Mouse (Mus musculus) limb, embryonic 13.5 days (tissue): Measurements from ENCODE around the gene Fam89b. TPM values are rescaled to one million over a fixed set of nuclear protein-coding genes. Genes with fewer than 3 reads are reported as not detected.

Experiments used
- ATAC-seq: fragments of 200-750 bp; cut with Nextera tagmentation; 2 replicates; pipeline ENCODE4 v1.8.0; 2017; ENCODE audit warnings: low read depth, moderate number of reproducible peaks, moderate TSS enrichment; ENCODE audit not compliant: low FRiP score
- H3K27ac ChIP-seq: fragments of 300-500 bp; sonication (generic); 2 replicates; pipeline ENCODE4 v1.5.1; 2015; ENCODE audit warnings: inconsistent platforms, mild to moderate bottlenecking, moderate library complexity
- H3K27me3 ChIP-seq: fragments of 300-500 bp; sonication (generic); 2 replicates; pipeline ENCODE4 v1.6.1; 2015; ENCODE audit warnings: mild to moderate bottlenecking, inconsistent platforms
- H3K36me3 ChIP-seq: fragments of 300-500 bp; sonication (generic); 2 replicates; pipeline ENCODE4 v1.6.1; 2015; ENCODE audit warnings: inconsistent platforms, mild to moderate bottlenecking, moderate library complexity
- H3K4me1 ChIP-seq: fragments of 300-500 bp; sonication (generic); 2 replicates; pipeline ENCODE4 v1.6.1; 2015; ENCODE audit warnings: inconsistent platforms
- H3K4me2 ChIP-seq: fragments of 300-500 bp; sonication (generic); replicated peaks from 2 replicates; pipeline ENCODE4 v1.6.1; 2015; ENCODE audit warnings: inconsistent platforms, mild to moderate bottlenecking, moderate library complexity
- H3K4me3 ChIP-seq: fragments of 300-500 bp; sonication (generic); 2 replicates; pipeline ENCODE4 v1.5.1; 2015; ENCODE audit warnings: moderate library complexity, mild to moderate bottlenecking, inconsistent platforms
- H3K9ac ChIP-seq: fragments of 300-500 bp; sonication (generic); 2 replicates; pipeline ENCODE4 v1.6.1; 2015; ENCODE audit warnings: mild to moderate bottlenecking, inconsistent platforms
- H3K9me3 ChIP-seq: fragments of 300-500 bp; sonication (generic); 2 replicates; pipeline ENCODE4 v1.6.1; 2016; ENCODE audit warnings: inconsistent platforms
- WGBS: fragments of 180-500 bp; shearing (Covaris S2); methylation state at CpG from one replicate; pipeline ENCODE4 v1.1.7; 2015; 5-methylcytosine and 5-hydroxymethylcytosine counted together
- polyA plus RNA-seq: library from polyadenylated mRNA; unstranded; fragments of >200 nt; fragmentation: Nextera tagmentation; extraction: Ambion mirVana; gene quantifications from 2 replicates; pipeline ENCODE4 v1.2.1, GENCODE M21; 2015

The Fam89b gene
- polyA plus RNA-seq: 128 and 141 TPM in 2 replicates

GRCm38 (mm10) chr19:5729444-5729815, at the start of gene Fam89b:
Fam89b (minus strand) TSS chr19:5729653.
- peak within 1 kb of the TSS; percentile 99 for H3K4me2 ChIP-seq
- H3K9ac ChIP-seq: peak within 1 kb of the TSS; percentile 99
- WGBS: under 1% methylated on average over 37 of the region's 37 CpGs
- peaks cover 10% of the 10 kb centered on the region; the same call in 1 of the 2 replicates for H3K36me3 ChIP-seq
- ATAC-seq: peak; percentile 67; the same call in 1 of the 2 replicates
- H3K4me1 ChIP-seq: peaks cover 63% of the 10 kb centered on the region
- no peaks in the 10 kb centered on the region for H3K9me3 ChIP-seq
- no peaks in the 10 kb centered on the region for H3K27me3 ChIP-seq
- peak within 1 kb of the TSS; percentile 94 for H3K27ac ChIP-seq
- peak within 1 kb of the TSS; percentile 97 for H3K4me3 ChIP-seq

GRCm38 (mm10) chr19:5778312-5778711, 48.9 kb upstream of the Fam89b start:
- no peaks in the 10 kb centered on the region for H3K9me3 ChIP-seq
- 55% methylated on average over 8 of the region's 8 CpGs for WGBS
- H3K4me1 ChIP-seq: no peaks in the 10 kb centered on the region
- no peaks in the 10 kb centered on the region for H3K36me3 ChIP-seq
- no peak for ATAC-seq
- no peak overlapping the region for H3K27ac ChIP-seq
- H3K9ac ChIP-seq: peak overlapping the region; percentile 43; the same call in 1 of the 2 replicates
- no peak overlapping the region for H3K4me3 ChIP-seq
- H3K27me3 ChIP-seq: no peaks in the 10 kb centered on the region
- H3K4me2 ChIP-seq: no peak overlapping the region

GRCm38 (mm10) chr19:5777387-5778032, 48.1 kb upstream of the Fam89b start:
- Histone ChIP-seq H3K9ac (peak overlapping the region; percentile 43; the same call in 1 of the 2 replicates), H3K4me1 (no peaks in the 10 kb centered on the region), H3K27ac (no peak overlapping the region), H3K36me3 (no peaks in the 10 kb centered on the region), H3K4me3 (no peak overlapping the region), H3K9me3 (no peaks in the 10 kb centered on the region), H3K27me3 (no peaks in the 10 kb centered on the region), H3K4me2 (no peak overlapping the region)
- WGBS: 71% methylated on average over 9 of the region's 9 CpGs
- no peak for ATAC-seq

GRCm38 (mm10) chr19:5770925-5771860, 41.7 kb upstream of the Fam89b start, which contains the start of gene Scyl1:
Scyl1 (minus strand) TSS chr19:5771419.
- H3K27me3 ChIP-seq: no peaks in the 10 kb centered on the region
- peak within 1 kb of the TSS; percentile 93 for H3K4me2 ChIP-seq
- ATAC-seq: peak; percentile 94
- H3K27ac ChIP-seq: peak within 1 kb of the TSS; percentile 83; the same call in 1 of the 2 replicates
- H3K4me1 ChIP-seq: peaks cover 20% of the 10 kb centered on the region
- no peaks in the 10 kb centered on the region for H3K9me3 ChIP-seq
- under 1% methylated on average over 64 of the region's 64 CpGs for WGBS
- H3K9ac ChIP-seq: peak within 1 kb of the TSS; percentile 90
- H3K36me3 ChIP-seq: peaks cover 39% of the 10 kb centered on the region
- H3K4me3 ChIP-seq: peak within 1 kb of the TSS; percentile 81

GRCm38 (mm10) chr19:5770311-5770710, 40.9 kb upstream of the Fam89b start:
- H3K9me3 ChIP-seq: no peaks in the 10 kb centered on the region
- H3K27ac ChIP-seq: peak overlapping the region; percentile 83; the same call in 1 of the 2 replicates
- H3K4me1 ChIP-seq: peaks cover 20% of the 10 kb centered on the region
- peaks cover 48% of the 10 kb centered on the region for H3K36me3 ChIP-seq
- no peak for ATAC-seq
- 44% methylated on average over 9 of the region's 9 CpGs for WGBS
- H3K4me3 ChIP-seq: peak overlapping the region; percentile 81
- peak overlapping the region; percentile 90 for H3K9ac ChIP-seq
- peak overlapping the region; percentile 93 for H3K4me2 ChIP-seq
- H3K27me3 ChIP-seq: no peaks in the 10 kb centered on the region

GRCm38 (mm10) chr19:5767271-5767670, 37.8 kb upstream of the Fam89b start:
- WGBS: 91% methylated on average over 4 of the region's 4 CpGs
- Histone ChIP-seq H3K9ac (0 out of 2 replicates have a peak overlapping the region, but pooled peaks have one; percentile 26), H3K36me3 (peaks cover 74% of the 10 kb centered on the region), H3K27ac (no peak overlapping the region), H3K4me2 (no peak overlapping the region), H3K4me3 (no peak overlapping the region), H3K9me3 (no peaks in the 10 kb centered on the region), H3K27me3 (no peaks in the 10 kb centered on the region), H3K4me1 (peaks cover 20% of the 10 kb centered on the region)
- ATAC-seq: no peak

- WGBS: 94% methylated on average over 6 of the region's 6 CpGs
Measured at GRCm38 (mm10) chr19:5763163-5763562, 33.7 kb upstream of the Fam89b start.

GRCm38 (mm10) chr19:5758878-5759403, 29.5 kb upstream of the Fam89b start:
- H3K4me1 ChIP-seq: peaks cover 16% of the 10 kb centered on the region
- peaks cover 48% of the 10 kb centered on the region for H3K27me3 ChIP-seq
- no peak overlapping the region for H3K4me3 ChIP-seq
- H3K9ac ChIP-seq: no peak overlapping the region
- no peak overlapping the region for H3K27ac ChIP-seq
- no peak overlapping the region for H3K4me2 ChIP-seq
- peaks cover 94% of the 10 kb centered on the region for H3K36me3 ChIP-seq
- WGBS: 91% methylated on average over 14 of the region's 14 CpGs
- no peak for ATAC-seq
- no peaks in the 10 kb centered on the region for H3K9me3 ChIP-seq

More at GRCm38 (mm10) chr19:5763163-5763562, 33.7 kb upstream of the Fam89b start:
- no peak overlapping the region for H3K4me2 ChIP-seq
- no peak overlapping the region for H3K4me3 ChIP-seq
- peaks cover 5% of the 10 kb centered on the region for H3K27me3 ChIP-seq
- no peak overlapping the region for H3K27ac ChIP-seq
- H3K9me3 ChIP-seq: no peaks in the 10 kb centered on the region
- no peak for ATAC-seq
- no peaks in the 10 kb centered on the region for H3K4me1 ChIP-seq
- no peak overlapping the region for H3K9ac ChIP-seq
- H3K36me3 ChIP-seq: peaks cover 96% of the 10 kb centered on the region

GRCm38 (mm10) chr19:5756991-5757636, 27.7 kb upstream of the Fam89b start:
- Histone ChIP-seq H3K4me2 (peak overlapping the region; percentile 47), H3K4me1 (peaks cover 16% of the 10 kb centered on the region), H3K9me3 (no peaks in the 10 kb centered on the region), H3K36me3 (peaks cover 92% of the 10 kb centered on the region), H3K27me3 (peaks cover 65% of the 10 kb centered on the region), H3K4me3 (peak overlapping the region; percentile 19; the same call in 1 of the 2 replicates), H3K27ac (no peak overlapping the region), H3K9ac (peak overlapping the region; percentile 46)
- 14% methylated on average over 36 of the region's 36 CpGs for WGBS
- ATAC-seq: no peak

- no peaks in the 10 kb centered on the region for H3K9me3 ChIP-seq
- peak; percentile 34; the same call in 1 of the 2 replicates for ATAC-seq
- peak overlapping the region; percentile 46 for H3K9ac ChIP-seq
- WGBS: 12% methylated on average over 28 of the region's 29 CpGs
- peak overlapping the region; percentile 19; the same call in 1 of the 2 replicates for H3K4me3 ChIP-seq
- peaks cover 71% of the 10 kb centered on the region for H3K27me3 ChIP-seq
- H3K36me3 ChIP-seq: peaks cover 92% of the 10 kb centered on the region
- no peak overlapping the region for H3K27ac ChIP-seq
- peaks cover 21% of the 10 kb centered on the region for H3K4me1 ChIP-seq
- H3K4me2 ChIP-seq: peak overlapping the region; percentile 47
Measured at GRCm38 (mm10) chr19:5756321-5756985, 27.0 kb upstream of the Fam89b start.

- peak overlapping the region; percentile 39 for H3K4me2 ChIP-seq
- no peak overlapping the region for H3K9ac ChIP-seq
- H3K27me3 ChIP-seq: peaks cover 96% of the 10 kb centered on the region
- WGBS: 8% methylated on average over 19 of the region's 20 CpGs
- H3K27ac ChIP-seq: no peak overlapping the region
- peaks cover 21% of the 10 kb centered on the region for H3K4me1 ChIP-seq
- peak; percentile 12; the same call in 1 of the 2 replicates for ATAC-seq
- no peaks in the 10 kb centered on the region for H3K9me3 ChIP-seq
- no peak overlapping the region for H3K4me3 ChIP-seq
- peaks cover 85% of the 10 kb centered on the region for H3K36me3 ChIP-seq
Measured at GRCm38 (mm10) chr19:5751742-5752141, 22.3 kb upstream of the Fam89b start.
